Mouse (Mus musculus) brain, embryonic 14.5 days (tissue): ENCODE results near the gene Gcdh. TPM values are rescaled to one million over a fixed set of nuclear protein-coding genes. Genes with fewer than 3 reads are reported as not detected.
"Not testable (repeated sequence)": the region's sequence is repeated elsewhere in the genome, so short reads cannot be mapped to it uniquely, and the experiment has no call there.

ENCODE experiments used
- DNase-seq: peaks from one replicate; pipeline ENCODE4 v3.0.0-alpha.2; 2011; ENCODE audit warnings: low read depth
- CTCF ChIP-seq: fragments of 200-500 bp; IDR thresholded peaks from 2 replicates; pipeline ENCODE4 v1.5.1; 2012; ENCODE audit warnings: inconsistent platforms, mild to moderate bottlenecking, moderate library complexity, borderline replicate concordance; ENCODE audit not compliant: insufficient read depth, insufficient read length; ENCODE audit errors: extremely low read depth
- POLR2A ChIP-seq: fragments of 200-500 bp; IDR thresholded peaks from 2 replicates; pipeline ENCODE4 v1.6.1; 2012; ENCODE audit warnings: mild to moderate bottlenecking, inconsistent platforms, borderline replicate concordance; ENCODE audit not compliant: poor library complexity, insufficient read depth, insufficient read length, severe bottlenecking; ENCODE audit errors: extremely low read depth
- polyA plus RNA-seq: library from polyadenylated mRNA; depleted of rRNA; stranded (reverse); fragments of >200 nt; gene quantifications from 2 replicates; pipeline ENCODE4 v1.2.3, GENCODE M21; 2012

Gcdh gene
- polyA plus RNA-seq, 1 experiment: 41.9 TPM

GRCm38 (mm10) chr8:84908421-84909161 lies 14.9 kb upstream of the Gcdh start, which contains the start of gene Dnase2a:
Gene Dnase2a (plus strand): TSS chr8:84908560.
- peak; percentile 98 for DNase-seq

DNA sequence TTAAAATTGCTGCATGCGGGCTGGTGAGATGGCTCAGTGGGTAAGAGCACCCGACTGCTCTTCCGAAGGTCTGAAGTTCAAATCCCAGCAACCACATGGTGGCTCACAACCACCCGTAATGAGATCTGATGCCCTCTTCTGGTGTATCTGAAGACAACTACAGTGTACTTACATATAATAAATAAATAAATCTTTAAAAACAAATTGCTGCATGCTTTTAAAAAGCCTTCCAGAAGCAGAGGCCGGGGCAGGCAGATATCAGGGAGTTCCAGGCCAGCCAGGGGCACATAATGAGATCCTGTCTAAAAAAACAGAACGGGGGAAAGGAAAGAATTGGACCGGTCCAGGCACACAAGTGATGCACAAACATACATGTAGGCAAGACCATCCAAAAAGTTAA lies 14.3 kb upstream of the Gcdh start:
- not testable (repeated sequence) for DNase-seq

More at GRCm38 (mm10) chr8:84908421-84909161, 14.9 kb upstream of the Gcdh start, which contains the start of gene Dnase2a:
- TF ChIP-seq CTCF (no peak), POLR2A (peak; percentile 12; the same call in 1 of the 2 replicates)

DNA sequence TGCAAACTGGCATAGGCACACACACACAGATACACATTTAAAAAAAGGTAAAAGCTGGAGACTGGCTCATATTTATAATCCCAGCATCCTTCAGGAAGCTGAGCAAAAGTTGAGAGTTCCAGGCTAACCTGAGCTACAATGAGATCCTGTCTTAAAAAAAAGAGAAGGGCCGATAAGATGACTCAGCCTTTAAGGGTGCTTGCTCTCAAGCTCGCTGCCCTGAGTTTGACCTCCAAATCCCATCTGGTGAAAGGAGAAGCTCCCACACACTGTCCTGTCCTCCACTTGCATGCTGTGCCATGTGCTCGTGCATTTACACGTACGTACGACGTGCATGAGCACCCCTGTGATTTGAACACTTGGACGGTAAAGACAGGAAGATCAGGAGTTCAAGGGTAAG lies 13.8 kb upstream of the Gcdh start:
- no peak for DNase-seq
- TF ChIP-seq POLR2A (no peak), CTCF (no peak)

GRCm38 (mm10) chr8:84907037-84907436 lies 13.3 kb upstream of the Gcdh start:
- DNase-seq: no peak
- TF ChIP-seq POLR2A (no peak), CTCF (no peak)

DNA sequence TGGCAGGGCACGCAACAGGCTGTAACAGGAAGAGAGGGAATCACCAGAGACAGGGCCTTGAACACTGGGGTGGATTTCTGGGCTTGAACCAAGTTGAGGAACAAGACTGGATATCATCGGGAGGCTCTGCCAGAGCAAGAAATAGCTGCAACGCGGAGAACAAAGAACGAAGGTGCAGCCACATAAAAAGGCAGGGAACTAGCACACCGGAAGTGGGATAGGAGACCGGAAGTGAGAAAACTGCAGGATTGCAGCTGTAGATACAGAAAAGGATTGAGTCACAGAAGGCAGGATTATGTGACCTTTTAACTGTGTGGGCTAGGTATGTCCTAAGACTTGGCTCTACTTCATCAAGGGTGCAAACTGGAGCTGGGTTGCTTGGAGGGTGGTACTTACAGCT lies 10.6 kb upstream of the Gcdh start:
- no peak for DNase-seq
- no peak for TF ChIP-seq POLR2A
- TF ChIP-seq CTCF: no peak

GRCm38 (mm10) chr8:84902920-84903661 lies 9.4 kb upstream of the Gcdh start:
- DNase-seq: peak; percentile 95
- TF ChIP-seq POLR2A: no peak
- peak; percentile 82 for TF ChIP-seq CTCF

GRCm38 (mm10) chr8:84902367-84902919 lies 8.7 kb upstream of the Gcdh start:
- no peak for TF ChIP-seq CTCF
- TF ChIP-seq POLR2A: no peak

GRCm38 (mm10) chr8:84901752-84902151 lies 8.0 kb upstream of the Gcdh start, which contains the start of gene Klf1:
Gene Klf1 (plus strand): TSS chr8:84901928.
- TF ChIP-seq CTCF (no peak), POLR2A (no peak)
- DNase-seq: no peak

More at GRCm38 (mm10) chr8:84902367-84902919, 8.7 kb upstream of the Gcdh start:
- DNase-seq: peak; percentile 22

DNA sequence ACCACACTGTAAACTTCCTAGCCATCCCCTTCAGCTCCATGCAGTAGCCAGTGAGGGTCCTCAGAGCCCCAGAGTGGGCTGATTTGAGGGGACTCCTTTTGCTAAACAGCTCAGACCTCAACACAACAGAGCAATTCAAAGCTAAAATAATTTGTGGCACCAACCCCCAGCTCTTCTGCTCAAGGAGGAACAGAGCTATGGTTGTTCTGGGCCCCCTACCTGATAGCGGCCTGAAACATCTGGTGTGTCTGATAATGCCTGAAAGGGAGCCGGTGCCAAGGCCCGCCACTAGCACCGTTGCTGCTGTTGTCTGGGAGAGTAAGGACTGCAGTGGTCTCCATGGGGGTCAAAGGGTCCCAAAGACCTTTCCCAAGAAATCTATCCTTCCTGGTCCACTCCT lies 7.3 kb upstream of the Gcdh start:
- TF ChIP-seq CTCF (no peak), POLR2A (no peak)
- DNase-seq: no peak

DNA sequence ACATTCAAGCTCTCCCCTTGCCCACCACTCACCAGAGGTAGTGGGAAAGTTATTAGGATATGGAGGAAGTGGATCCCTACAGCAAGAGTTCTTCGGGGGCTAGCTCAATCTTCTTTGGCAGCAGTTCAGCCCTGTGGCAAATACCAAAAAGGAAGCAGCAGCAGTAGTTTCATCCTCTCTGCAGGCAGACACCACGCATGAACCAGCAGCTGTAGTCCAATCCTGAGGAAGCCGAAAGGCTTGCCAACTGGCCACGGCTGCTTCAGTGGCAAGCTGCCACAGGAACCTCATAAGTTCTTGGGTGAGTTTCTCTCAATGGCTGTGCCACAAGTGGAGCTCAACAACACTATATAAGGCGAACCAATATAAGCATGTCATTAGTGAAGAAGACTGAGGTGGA lies 2.2 kb upstream of the Gcdh start:
- DNase-seq: no peak
- TF ChIP-seq POLR2A (no peak), CTCF (no peak)

GRCm38 (mm10) chr8:84892993-84893708 lies 570 bp downstream of the Gcdh start:
- TF ChIP-seq POLR2A (no peak), CTCF (no peak)
- no peak for DNase-seq
